Mouse (Mus musculus) adrenal gland, adult 2 months (tissue): ENCODE data around the gene Olfr978. TPM values are rescaled to one million over a fixed set of nuclear protein-coding genes. Genes with fewer than 3 reads are reported as not detected.
"Not testable (repeated sequence)": the region's sequence is repeated elsewhere in the genome, so short reads cannot be mapped to it uniquely, and the experiment has no call there.

Source experiments
- DNase-seq: peaks from one replicate; pipeline ENCODE4 v3.0.0; 2021
- long read RNA-seq: library from polyadenylated mRNA; stranded (forward); transcript quantifications from one replicate; pipeline ENCODE4 v2.0.0, GENCODE M21; 2021
- polyA plus RNA-seq: library from polyadenylated mRNA; depleted of rRNA; stranded (reverse); fragments of >200 nt; gene quantifications from 2 replicates; pipeline ENCODE4 v1.2.3, GENCODE M21; 2012; rRNA removed
- total RNA-seq, 2 experiments: library from RNA; stranded (reverse); gene quantifications; 2 replicates each; pipeline ENCODE4 v1.2.3; 2021

The Olfr978 gene
- total RNA-seq (not detected), polyA plus RNA-seq (not detected in 2 replicates)
- long read RNA-seq = 0 reads

DNA sequence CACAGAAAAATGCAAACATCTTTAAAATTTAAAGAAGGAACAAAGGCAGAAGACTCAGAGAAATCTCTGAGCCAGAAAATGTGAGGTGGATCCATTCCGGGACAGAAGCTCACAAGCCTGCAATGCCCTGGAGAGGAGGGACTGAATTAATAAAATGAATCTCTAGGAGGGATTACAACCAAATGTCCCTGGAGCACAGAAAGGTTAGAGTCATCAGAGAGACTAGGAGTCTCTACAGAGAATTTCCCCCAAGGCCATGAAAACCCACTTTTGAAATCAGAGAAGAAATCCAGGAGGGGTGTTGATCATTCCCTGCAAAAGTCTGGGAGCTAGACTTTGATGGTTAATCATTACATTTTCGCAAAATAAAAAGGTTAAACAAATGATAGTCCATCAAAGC lies at the start of gene Olfr978:
Gene Olfr978 (plus strand): TSS at position 301 of the 400 bp plus-strand sequence.
- no peak for DNase-seq

GRCm38 (mm10) chr9:39951946-39952345 lies 40.0 kb upstream of the Olfr978 start, which contains the start of gene Olfr975:
Gene Olfr975 (minus strand): TSS chr9:39952046.
- no peak for DNase-seq

GRCm38 (mm10) chr9:39961033-39961432 lies 30.9 kb upstream of the Olfr978 start, which contains the start of gene Olfr976:
Gene Olfr976 (minus strand): TSS chr9:39961133.
- DNase-seq = not testable (repeated sequence)

GRCm38 (mm10) chr9:39976581-39977145 lies 15.2 kb upstream of the Olfr978 start:
- not testable (repeated sequence) for DNase-seq

- no peak for DNase-seq
Measured at GRCm38 (mm10) chr9:40003365-40003764, 11.5 kb downstream of the Olfr978 start, which contains the start of gene Olfr979. Gene Olfr979 (minus strand): TSS chr9:40003465.

GRCm38 (mm10) chr9:40009482-40009881 lies 17.6 kb downstream of the Olfr978 start, which contains the start of gene Olfr980:
Gene Olfr980 (minus strand): TSS chr9:40009582.
- no peak for DNase-seq

- no peak for DNase-seq
Measured at GRCm38 (mm10) chr9:40021164-40021563, 29.3 kb downstream of the Olfr978 start, which contains the start of gene Olfr981. Gene Olfr981 (plus strand): TSS chr9:40021464.

Other genes with a start within 250 kb of the Olfr978 start
- gene Olfr967, start 245.9 kb upstream of the Olfr978 start, total RNA-seq = not detected
- gene Olfr967, start 245.9 kb upstream of the Olfr978 start, polyA plus RNA-seq = not detected in 2 replicates
- not detected for gene Olfr968, start 208.9 kb upstream of the Olfr978 start, total RNA-seq
- not detected in 2 replicates for gene Olfr968, start 208.9 kb upstream of the Olfr978 start, polyA plus RNA-seq
- gene Olfr969, start 201.2 kb upstream of the Olfr978 start, total RNA-seq = not detected
- gene Olfr969, start 201.2 kb upstream of the Olfr978 start, polyA plus RNA-seq = not detected in 2 replicates
- not detected for gene Olfr970, start 183.3 kb upstream of the Olfr978 start, total RNA-seq
- gene Olfr970, start 183.3 kb upstream of the Olfr978 start, polyA plus RNA-seq = not detected in 2 replicates
- gene Olfr971, start 155.2 kb upstream of the Olfr978 start, total RNA-seq = not detected
- not detected in 2 replicates for gene Olfr971, start 155.2 kb upstream of the Olfr978 start, polyA plus RNA-seq
- gene Olfr972, start 125.7 kb upstream of the Olfr978 start, total RNA-seq = not detected
- gene Olfr972, start 125.7 kb upstream of the Olfr978 start, polyA plus RNA-seq = not detected in 2 replicates
- gene Olfr229, start 84.8 kb upstream of the Olfr978 start, total RNA-seq = not detected
- gene Olfr229, start 84.8 kb upstream of the Olfr978 start, polyA plus RNA-seq = not detected in 2 replicates
- gene Olfr974, start 54.6 kb upstream of the Olfr978 start, total RNA-seq = not detected
- not detected in 2 replicates for gene Olfr974, start 54.6 kb upstream of the Olfr978 start, polyA plus RNA-seq
- under 1 TPM in 1 of 2 experiments, not detected in 1; 0.10 TPM for gene Olfr975, start 40.1 kb upstream of the Olfr978 start, total RNA-seq
- not detected in 2 replicates for gene Olfr975, start 40.1 kb upstream of the Olfr978 start, polyA plus RNA-seq
- gene Olfr976, start 31.0 kb upstream of the Olfr978 start, total RNA-seq = not detected
- gene Olfr976, start 31.0 kb upstream of the Olfr978 start, polyA plus RNA-seq = not detected in 2 replicates
- not detected for gene Olfr979, start 11.4 kb downstream of the Olfr978 start, total RNA-seq
- not detected in 2 replicates for gene Olfr979, start 11.4 kb downstream of the Olfr978 start, polyA plus RNA-seq
- not detected for gene Olfr980, start 17.5 kb downstream of the Olfr978 start, total RNA-seq
- gene Olfr980, start 17.5 kb downstream of the Olfr978 start, polyA plus RNA-seq = not detected in 2 replicates
- not detected for gene Olfr981, start 29.4 kb downstream of the Olfr978 start, total RNA-seq
- gene Olfr981, start 29.4 kb downstream of the Olfr978 start, polyA plus RNA-seq = not detected in 2 replicates
- not detected for gene Olfr982, start 81.7 kb downstream of the Olfr978 start, total RNA-seq
- gene Olfr982, start 81.7 kb downstream of the Olfr978 start, polyA plus RNA-seq = not detected in 2 replicates
- gene Olfr983, start 101.5 kb downstream of the Olfr978 start, total RNA-seq = not detected
- gene Olfr983, start 101.5 kb downstream of the Olfr978 start, polyA plus RNA-seq = not detected in 2 replicates
- gene Olfr984, start 122.1 kb downstream of the Olfr978 start, total RNA-seq = not detected
- not detected in 2 replicates for gene Olfr984, start 122.1 kb downstream of the Olfr978 start, polyA plus RNA-seq
- not detected for gene Olfr985, start 138.1 kb downstream of the Olfr978 start, total RNA-seq
- not detected in 2 replicates for gene Olfr985, start 138.1 kb downstream of the Olfr978 start, polyA plus RNA-seq
- not detected for gene Tmem225, start 156.0 kb downstream of the Olfr978 start, total RNA-seq
- not detected in 2 replicates for gene Tmem225, start 156.0 kb downstream of the Olfr978 start, polyA plus RNA-seq
- gene Olfr986, start 188.8 kb downstream of the Olfr978 start, total RNA-seq = not detected
- gene Olfr986, start 188.8 kb downstream of the Olfr978 start, polyA plus RNA-seq = not detected in 2 replicates
- 1 to 10 TPM; 4.6 to 5.0 TPM for gene Zfp202, start 200.2 kb downstream of the Olfr978 start, total RNA-seq
- 0.81 and 1.5 TPM in 2 replicates for gene Zfp202, start 200.2 kb downstream of the Olfr978 start, polyA plus RNA-seq